Mouse (Mus musculus) E14TG2a.4 (cell line): ENCODE measurements at regions not wholly inside any gene's neighbourhood (a gene's known extent, or its start where the extent isn't known, plus 50 kb on each side); places are given as distances from the start of the nearest gene placed in this dataset.

ENCODE experiments used
- CTCF ChIP-seq: conservative IDR thresholded peaks from 2 replicates; pipeline ENCODE4 v1.5.1; 2014; ENCODE audit warnings: low read length
- NANOG ChIP-seq: IDR thresholded peaks from 2 replicates; pipeline ENCODE4 v1.6.1; 2014; ENCODE audit warnings: borderline replicate concordance, low read length, mixed read lengths
- POU5F1 ChIP-seq: IDR thresholded peaks from 2 replicates; pipeline ENCODE4 v1.6.1; 2014; ENCODE audit warnings: low read length, borderline replicate concordance

DNA sequence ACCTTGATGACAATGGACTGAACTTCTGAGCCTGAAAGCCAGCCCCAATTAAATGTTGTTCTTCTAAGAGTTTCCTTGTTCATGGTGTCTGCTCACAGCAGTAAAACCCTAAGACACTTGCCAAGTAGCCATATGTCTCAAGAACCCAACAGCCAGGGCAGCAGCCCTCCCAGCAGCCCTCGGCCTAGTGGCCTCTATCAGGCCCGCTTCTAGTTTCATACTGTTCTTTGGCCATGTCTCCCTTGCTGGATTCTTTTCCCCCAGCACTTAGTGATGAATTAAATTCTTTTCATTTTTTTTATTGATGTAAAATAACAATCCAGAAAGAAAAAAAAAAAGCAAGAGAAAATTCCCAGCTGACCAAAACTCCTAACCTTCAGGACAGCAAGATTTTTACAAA, 191.9 kb upstream of the Dio3 start:
- TF ChIP-seq CTCF: no peak
- TF ChIP-seq NANOG: no peak
- no peak for TF ChIP-seq POU5F1
